Mouse (Mus musculus): ENCODE data around the gene Rpl29.

GRCm38 (mm10) chr9:106386181-106386864 lies 42.9 kb upstream of the Rpl29 start:
- TF ChIP-seq CTCF (IDR thresholded peaks at IDR 0.05; ENCODE audit: control insufficient read depth, insufficient read depth, insufficient replicate concordance, low read depth, low read length) = no peak
- no peak for TF ChIP-seq POLR2A (IDR thresholded peaks at IDR 0.05; ENCODE audit: control insufficient read depth, low read depth, low read length)

All from testis, adult 2 months (tissue).